Mouse (Mus musculus) midbrain, postnatal 0 days (tissue): ENCODE measurements around the gene Bbx. TPM values are rescaled to one million over a fixed set of nuclear protein-coding genes. Genes with fewer than 3 reads are reported as not detected.

Experiments used
- ATAC-seq: fragments of 200-750 bp; cut with Nextera tagmentation; 2 replicates; pipeline ENCODE4 v1.8.0; 2017; ENCODE audit warnings: moderate number of reproducible peaks, mild to moderate bottlenecking, moderate TSS enrichment, moderate library complexity; ENCODE audit not compliant: low FRiP score
- DNase-seq: peaks from one replicate; pipeline ENCODE4 v3.0.0-alpha.2; 2015; ENCODE audit warnings: low spot score
- H3K27ac ChIP-seq: fragments of 300-500 bp; sonication (generic); 2 replicates; pipeline ENCODE4 v1.5.1; 2014; ENCODE audit warnings: low read depth, mild to moderate bottlenecking, low read length, mixed read lengths
- H3K27me3 ChIP-seq: fragments of 300-500 bp; sonication (generic); 2 replicates; pipeline ENCODE4 v1.6.1; 2014; ENCODE audit warnings: low read length, control low read depth, mixed read lengths; ENCODE audit not compliant: insufficient read depth
- H3K36me3 ChIP-seq: fragments of 300-500 bp; sonication (generic); 2 replicates; pipeline ENCODE4 v1.6.1; 2014; ENCODE audit warnings: low read length, control low read depth, mixed read lengths; ENCODE audit not compliant: insufficient read depth
- H3K4me1 ChIP-seq: fragments of 300-500 bp; sonication (generic); 2 replicates; pipeline ENCODE4 v1.6.1; 2014; ENCODE audit warnings: mild to moderate bottlenecking, control low read depth, antibody characterized with exemption, low read length, mixed read lengths; ENCODE audit not compliant: insufficient read depth
- H3K4me2 ChIP-seq: fragments of 300-500 bp; sonication (generic); 2 replicates; pipeline ENCODE4 v1.6.1; 2014; ENCODE audit warnings: low read depth, mild to moderate bottlenecking, low read length, mixed read lengths; ENCODE audit not compliant: poor library complexity, severe bottlenecking
- H3K4me3 ChIP-seq: fragments of 300-500 bp; sonication (generic); 2 replicates; pipeline ENCODE4 v1.5.1; 2014; ENCODE audit warnings: low read depth, mild to moderate bottlenecking, low read length, moderate library complexity
- H3K9ac ChIP-seq: fragments of 300-500 bp; sonication (generic); replicated peaks from 2 replicates; pipeline ENCODE4 v1.6.1; 2014; ENCODE audit warnings: mild to moderate bottlenecking, low read length, moderate library complexity, mixed read lengths; ENCODE audit not compliant: poor library complexity, severe bottlenecking
- H3K9me3 ChIP-seq: fragments of 300-500 bp; sonication (generic); 2 replicates; pipeline ENCODE4 v1.6.1; 2016; ENCODE audit warnings: low read length, control low read depth
- CTCF ChIP-seq: IDR thresholded peaks from 2 replicates; pipeline ENCODE4 v1.5.1; 2016; ENCODE audit warnings: antibody characterized with exemption, mild to moderate bottlenecking
- WGBS: fragments of 180-500 bp; shearing (Covaris S2); extraction: QIAGEN DNeasy Blood & Tissue Kit; methylation state at CpG from one replicate; pipeline ENCODE4 v1.1.7; 2014; 5-methylcytosine and 5-hydroxymethylcytosine counted together
- polyA plus RNA-seq: library from polyadenylated mRNA; unstranded; fragments of >200 nt; fragmentation: Nextera tagmentation; extraction: Ambion mirVana; gene quantifications from 2 replicates; pipeline ENCODE4 v1.2.1, GENCODE M21; 2015
- total RNA-seq: library from RNA; depleted of rRNA; stranded (reverse); fragments of >200 nt; gene quantifications from 2 replicates; pipeline ENCODE4 v1.2.3, GENCODE M21; 2014

Bbx gene
- total and polyA plus RNA-seq, 2 experiments from 2014 or later, result 10.7 to 11.8 TPM

DNA sequence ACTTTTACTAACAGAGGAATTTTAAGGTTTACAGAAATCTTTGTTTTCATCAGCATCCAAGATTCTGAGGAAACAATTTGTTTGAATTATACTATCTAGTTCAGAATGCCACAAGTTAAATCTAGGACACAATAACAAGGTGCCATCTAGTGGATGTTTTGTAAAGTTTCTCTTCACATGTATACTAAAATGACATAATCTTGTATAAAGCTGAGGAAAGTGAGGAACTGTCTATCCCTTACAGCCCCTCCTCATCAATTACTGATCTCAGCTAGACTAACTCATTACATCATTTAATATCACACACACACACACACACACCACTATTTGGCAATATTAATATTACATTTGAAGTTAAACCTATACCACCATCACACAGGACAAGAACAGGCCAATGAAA, 125.5 kb downstream of the Bbx start:
- Histone ChIP-seq H3K9me3 (no peaks in the 10 kb centered on the region), H3K27me3 (no peaks in the 10 kb centered on the region), H3K4me3 (no peak overlapping the region), H3K4me1 (no peaks in the 10 kb centered on the region), H3K36me3 (no peaks in the 10 kb centered on the region), H3K27ac (no peak overlapping the region), H3K9ac (no peak overlapping the region), H3K4me2 (no peak overlapping the region)
- peak; percentile 80 for TF ChIP-seq CTCF
- DNase-seq, result peak; percentile 78
- ATAC-seq, result peak; percentile 58; the same call in 1 of the 2 replicates

DNA sequence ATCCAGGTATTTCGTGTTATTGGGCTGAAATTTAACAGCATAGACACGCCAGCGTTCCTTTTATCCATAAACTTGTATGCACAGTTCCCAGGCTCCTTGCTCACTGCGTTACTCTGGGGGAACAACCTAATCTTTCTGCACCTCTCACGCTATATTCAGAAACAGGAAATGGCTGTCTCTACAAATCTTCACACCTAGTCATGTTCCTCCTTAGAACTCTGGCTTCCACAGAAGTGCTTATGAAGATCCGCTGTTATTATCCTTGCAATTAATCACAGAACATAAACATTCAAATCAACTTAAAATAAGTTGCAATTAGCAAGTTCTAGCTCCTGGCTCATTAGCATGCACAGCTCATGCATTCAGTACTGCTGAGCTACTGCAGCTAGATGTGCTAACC, 127.0 kb downstream of the Bbx start:
- Histone ChIP-seq H3K27ac (no peak overlapping the region), H3K4me2 (no peak overlapping the region), H3K9me3 (no peaks in the 10 kb centered on the region), H3K9ac (no peak overlapping the region), H3K27me3 (no peaks in the 10 kb centered on the region), H3K36me3 (no peaks in the 10 kb centered on the region), H3K4me1 (no peaks in the 10 kb centered on the region), H3K4me3 (no peak overlapping the region)
- DNase-seq (no peak), ATAC-seq (no peak)
- WGBS, result 90% methylated on average over 6 of the region's 6 CpGs
- no peak for TF ChIP-seq CTCF

DNA sequence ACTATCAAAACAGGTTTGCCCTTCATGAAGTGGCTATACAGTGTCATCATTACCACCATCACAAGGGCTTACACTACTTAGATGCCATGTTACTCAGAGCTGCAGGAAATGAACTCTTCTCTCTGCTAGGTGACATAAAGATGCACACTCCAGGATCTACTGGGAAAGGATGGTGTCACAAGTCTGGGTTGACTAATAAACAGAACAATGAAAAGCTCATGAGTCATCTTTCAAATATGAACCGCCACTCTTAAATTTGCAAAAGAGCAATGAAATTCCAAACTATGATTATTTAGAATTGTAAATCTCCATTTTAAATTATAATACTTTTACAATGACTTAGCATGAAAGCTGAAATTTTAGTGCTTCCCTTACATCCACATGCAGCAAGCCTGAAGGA, 129.6 kb downstream of the Bbx start:
- H3K9ac ChIP-seq, result no peak overlapping the region
- no peak overlapping the region for H3K4me2 ChIP-seq
- DNase-seq (no peak), ATAC-seq (no peak)
- H3K4me3 ChIP-seq, result no peak overlapping the region
- H3K27me3 ChIP-seq, result no peaks in the 10 kb centered on the region
- no peak for TF ChIP-seq CTCF
- H3K27ac ChIP-seq, result no peak overlapping the region
- no peaks in the 10 kb centered on the region for H3K9me3 ChIP-seq
- H3K36me3 ChIP-seq, result no peaks in the 10 kb centered on the region
- 93% methylated on average over 1 of the region's 1 CpGs for WGBS
- no peaks in the 10 kb centered on the region for H3K4me1 ChIP-seq

DNA sequence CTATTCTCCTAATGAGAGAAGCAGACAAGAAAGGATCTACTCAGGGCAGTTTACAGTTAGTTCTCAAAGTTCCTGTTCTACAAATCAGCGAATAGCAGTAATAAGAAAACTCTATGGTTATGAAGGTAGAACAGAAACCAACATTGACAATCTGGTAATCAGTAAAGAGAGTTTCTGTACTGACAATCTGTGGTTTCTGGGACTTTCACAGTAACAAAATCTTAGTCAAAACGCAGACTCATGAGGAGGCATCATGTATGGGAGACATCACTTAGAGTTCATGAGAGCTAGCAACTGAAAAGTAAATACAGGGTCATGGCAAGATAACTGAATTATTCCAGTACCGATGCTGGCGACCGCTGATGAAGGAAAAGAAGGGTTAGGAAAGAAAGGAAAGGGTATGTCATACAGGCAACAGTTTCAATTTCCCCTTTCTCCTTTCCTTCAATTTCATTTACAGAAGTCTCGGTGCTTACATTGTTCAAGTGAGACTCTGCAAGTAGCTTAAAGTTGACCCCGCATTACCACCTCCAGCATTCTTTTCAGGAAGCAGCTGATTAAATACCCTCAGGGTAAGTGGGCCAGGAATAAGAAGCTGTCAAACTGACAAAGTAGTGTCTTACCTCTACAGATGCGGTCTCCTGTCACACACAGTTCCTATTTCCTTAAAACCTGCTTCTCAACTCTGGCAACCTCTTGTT, 133.3 kb downstream of the Bbx start:
- no peak for DNase-seq
- Histone ChIP-seq H3K9ac (no peak overlapping the region), H3K4me3 (no peak overlapping the region), H3K9me3 (no peaks in the 10 kb centered on the region), H3K27me3 (no peaks in the 10 kb centered on the region), H3K27ac (no peak overlapping the region), H3K4me1 (no peaks in the 10 kb centered on the region), H3K4me2 (no peak overlapping the region), H3K36me3 (no peaks in the 10 kb centered on the region)
- no peak for ATAC-seq
- 67% methylated on average over 8 of the region's 8 CpGs for WGBS
- no peak for TF ChIP-seq CTCF

DNA sequence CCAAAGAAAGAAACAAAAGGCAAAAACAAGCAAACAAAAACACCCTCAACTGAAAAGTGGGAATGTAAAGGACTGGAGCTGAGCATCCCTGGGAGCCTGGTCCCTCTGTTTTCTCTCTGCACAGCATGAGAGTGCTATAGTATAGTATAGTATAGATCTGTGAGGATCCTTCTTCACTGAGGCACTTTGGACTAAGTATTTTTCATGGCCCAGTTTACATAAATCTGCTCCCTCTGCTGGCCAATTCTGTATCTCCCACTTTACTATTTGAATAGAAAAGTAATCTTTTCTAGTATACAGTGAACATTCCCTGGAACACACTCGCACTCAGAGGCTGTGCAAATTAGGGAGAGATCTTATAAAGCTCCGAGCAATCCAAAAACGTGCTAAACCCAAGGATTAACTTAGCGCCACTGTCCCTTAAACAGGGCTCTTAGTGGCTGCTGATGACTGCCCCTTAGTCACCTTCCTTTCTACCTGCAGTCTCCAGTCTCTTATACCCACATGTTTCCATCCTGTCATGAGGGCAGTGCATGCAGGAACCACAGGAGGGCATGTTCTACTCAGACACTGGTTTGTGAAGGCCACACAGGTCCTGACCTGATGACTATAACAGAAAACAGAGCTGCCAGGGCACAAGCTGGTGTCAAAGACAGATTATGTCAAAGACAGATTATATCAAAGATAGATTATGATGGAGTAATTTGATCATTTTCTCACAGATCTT, 138.5 kb downstream of the Bbx start:
- ATAC-seq, result no peak
- TF ChIP-seq CTCF, result peak; percentile 75
- Histone ChIP-seq H3K9me3 (no peaks in the 10 kb centered on the region), H3K4me1 (no peaks in the 10 kb centered on the region), H3K36me3 (no peaks in the 10 kb centered on the region), H3K4me3 (no peak overlapping the region), H3K27ac (no peak overlapping the region), H3K27me3 (no peaks in the 10 kb centered on the region), H3K9ac (no peak overlapping the region), H3K4me2 (no peak overlapping the region)
- DNase-seq, result peak; percentile 62
- WGBS, result 76% methylated on average over 4 of the region's 4 CpGs

DNA sequence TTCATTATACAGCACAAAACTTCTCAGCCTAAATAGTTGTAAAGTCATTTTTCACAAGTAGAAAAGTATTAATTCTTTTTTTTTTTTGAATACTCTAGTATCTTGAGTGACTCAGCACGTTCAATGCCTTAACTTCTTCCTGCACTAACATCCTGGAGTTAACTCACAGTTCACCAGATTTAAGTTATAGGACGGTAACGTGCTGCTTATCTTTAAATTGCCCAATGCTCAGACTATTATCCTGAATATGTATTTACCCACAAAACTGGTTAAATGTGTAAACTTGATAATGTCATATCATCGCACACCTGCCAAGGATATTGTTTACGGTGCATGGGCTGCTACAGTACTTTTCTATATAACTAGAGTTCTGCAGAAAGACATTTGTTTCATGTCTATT, 139.4 kb downstream of the Bbx start:
- no peaks in the 10 kb centered on the region for H3K36me3 ChIP-seq
- WGBS, result 96% methylated on average over 5 of the region's 5 CpGs
- DNase-seq (no peak), ATAC-seq (no peak)
- H3K4me2 ChIP-seq, result no peak overlapping the region
- TF ChIP-seq CTCF, result no peak
- H3K27ac ChIP-seq, result no peak overlapping the region
- H3K9me3 ChIP-seq, result no peaks in the 10 kb centered on the region
- no peaks in the 10 kb centered on the region for H3K27me3 ChIP-seq
- no peak overlapping the region for H3K9ac ChIP-seq
- H3K4me1 ChIP-seq, result no peaks in the 10 kb centered on the region
- H3K4me3 ChIP-seq, result no peak overlapping the region
